Mouse (Mus musculus) right cerebral cortex, postnatal 10 days (tissue): ENCODE measurements at regions not wholly inside any gene's neighbourhood (a gene's known extent, or its start where the extent isn't known, plus 50 kb on each side); places are given as distances from the start of the nearest gene placed in this dataset.
A peak's percentile ranks its signal among the peaks of the same experiment; 100 is the strongest.

Source experiments
- DNase-seq, 2 experiments: peaks; one replicate each; pipeline ENCODE4 v3.0.0; 2021; ENCODE audit warnings: low spot score in 2 of 2

DNA sequence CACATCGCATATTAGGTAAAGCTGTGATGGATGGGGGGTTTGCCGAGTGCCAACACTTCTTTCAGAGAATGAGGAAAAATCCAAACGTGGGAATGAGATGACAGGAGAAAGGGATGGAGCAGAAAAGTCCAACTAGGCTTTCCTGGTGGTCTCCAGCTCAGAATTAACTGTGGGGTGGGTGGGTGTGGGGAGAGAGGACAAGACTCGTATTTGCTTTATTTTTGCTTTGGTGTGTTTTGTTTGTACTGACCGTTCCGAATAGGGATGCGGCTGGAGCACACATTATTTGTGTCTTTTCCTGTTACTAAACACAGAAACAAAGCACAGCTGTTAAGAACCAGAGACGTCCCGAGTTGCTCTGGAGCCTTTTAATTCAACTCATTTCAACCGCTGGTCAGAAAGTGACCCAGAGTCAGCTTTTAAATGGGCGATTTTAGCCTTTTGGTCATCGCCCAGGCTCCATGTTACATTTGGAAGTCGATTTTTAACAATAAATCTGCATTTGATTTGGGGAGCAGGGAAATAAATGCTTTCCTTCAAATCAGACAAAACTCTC lies 136.7 kb downstream of the Gm10295 start:
- no peak for DNase-seq

GRCm38 (mm10) chr7:71193131-71193530 lies 158.2 kb downstream of the Gm10295 start:
- DNase-seq, result peak; percentile 26 to 28

- no peak for DNase-seq
These were observed 161.0 kb downstream of the Gm10295 start for GRCm38 (mm10) chr7:71190161-71190711.

- no peak for DNase-seq
These were observed 161.5 kb downstream of the Gm10295 start for GRCm38 (mm10) chr7:71189757-71190156.

GRCm38 (mm10) chr7:71188119-71188518 lies 163.2 kb downstream of the Gm10295 start:
- DNase-seq, result no peak

DNA sequence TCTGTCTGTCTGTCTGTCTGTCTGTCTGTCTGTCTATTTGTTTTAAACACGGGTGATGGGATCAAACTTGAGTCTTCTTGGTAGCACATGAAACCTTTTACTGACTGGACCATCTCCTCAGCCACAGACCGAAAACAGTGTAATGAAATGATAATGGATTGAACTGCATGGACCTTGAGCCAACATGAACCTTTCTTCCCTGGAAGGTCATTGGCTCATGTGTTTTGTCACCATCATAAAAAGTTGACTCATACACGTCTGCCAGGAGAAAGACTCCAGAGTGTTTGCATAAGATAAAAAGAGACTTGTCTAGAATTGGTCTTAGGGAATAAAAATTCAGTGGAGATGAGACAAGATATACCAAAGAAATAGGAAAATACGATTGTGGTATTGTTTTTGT lies 176.4 kb downstream of the Gm10295 start:
- DNase-seq, result no peak

- DNase-seq, result no peak
These were observed 212.2 kb downstream of the Gm10295 start for GRCm38 (mm10) chr7:71139068-71139467.

DNA sequence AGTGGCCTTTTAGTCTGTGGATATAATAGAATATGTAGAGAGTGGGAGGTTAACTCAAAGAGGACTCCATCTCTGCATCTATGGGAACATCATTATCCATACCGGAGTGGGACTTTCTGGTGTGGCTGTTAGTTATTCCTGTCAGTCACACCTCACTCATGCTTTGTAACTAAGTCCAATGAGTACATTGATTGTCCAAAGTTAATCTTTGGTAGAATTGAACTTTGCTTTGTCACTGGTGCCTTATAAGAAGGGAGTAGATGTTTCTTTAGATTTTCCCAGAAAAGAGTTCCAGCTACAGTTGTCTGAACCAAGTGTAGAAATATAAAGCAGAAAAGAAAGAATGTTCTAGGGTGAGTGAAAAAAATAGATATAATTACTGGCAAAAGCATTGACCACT lies 221.3 kb downstream of the Gm10295 start:
- no peak for DNase-seq

- DNase-seq, result no peak
These were observed 222.4 kb downstream of the Gm10295 start for GRCm38 (mm10) chr7:71128928-71129327.

DNA sequence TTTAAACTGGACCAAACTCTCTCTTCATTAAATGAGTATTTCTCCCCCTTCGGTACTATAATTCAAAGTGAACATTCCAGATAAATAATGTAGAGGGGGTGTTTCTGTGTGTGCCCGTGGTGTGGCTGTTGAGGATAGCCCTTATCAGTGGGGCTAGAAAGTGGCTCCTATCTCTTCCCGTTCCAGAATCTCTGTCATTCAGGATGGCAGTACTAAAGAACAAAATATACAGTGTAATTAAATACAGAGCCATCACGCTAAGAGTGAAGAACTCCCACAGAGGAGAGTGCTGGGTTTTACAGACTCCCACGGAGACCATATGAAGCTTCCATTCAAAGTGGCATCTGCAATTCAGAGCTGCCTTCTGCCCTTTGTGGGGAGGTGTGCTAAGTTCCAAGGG lies 229.8 kb downstream of the Gm10295 start:
- no peak for DNase-seq

GRCm38 (mm10) chr7:71120975-71121374 lies 230.3 kb downstream of the Gm10295 start:
- DNase-seq, result no peak

GRCm38 (mm10) chr7:71119987-71120386 lies 231.3 kb downstream of the Gm10295 start:
- DNase-seq, result no peak

DNA sequence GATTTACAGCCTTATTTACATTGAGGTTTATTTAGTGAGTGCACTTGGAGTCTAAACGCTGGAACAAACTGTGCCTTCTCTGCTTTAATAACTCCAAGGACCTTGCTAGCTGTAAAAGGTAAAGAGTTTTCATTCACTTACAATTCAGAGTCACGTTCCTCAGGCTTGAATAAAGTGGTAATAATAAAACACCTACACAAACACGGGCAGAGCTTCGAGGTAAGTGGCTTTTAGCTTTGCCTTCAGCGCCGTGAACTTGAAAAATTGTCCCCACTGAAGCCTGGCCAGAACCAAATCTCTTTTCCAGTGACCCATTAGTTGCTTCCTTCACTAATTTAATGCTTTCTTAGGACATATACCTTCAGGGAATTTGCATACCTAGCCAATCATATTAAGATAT lies 244.2 kb downstream of the Gm10295 start:
- DNase-seq, result no peak

DNA sequence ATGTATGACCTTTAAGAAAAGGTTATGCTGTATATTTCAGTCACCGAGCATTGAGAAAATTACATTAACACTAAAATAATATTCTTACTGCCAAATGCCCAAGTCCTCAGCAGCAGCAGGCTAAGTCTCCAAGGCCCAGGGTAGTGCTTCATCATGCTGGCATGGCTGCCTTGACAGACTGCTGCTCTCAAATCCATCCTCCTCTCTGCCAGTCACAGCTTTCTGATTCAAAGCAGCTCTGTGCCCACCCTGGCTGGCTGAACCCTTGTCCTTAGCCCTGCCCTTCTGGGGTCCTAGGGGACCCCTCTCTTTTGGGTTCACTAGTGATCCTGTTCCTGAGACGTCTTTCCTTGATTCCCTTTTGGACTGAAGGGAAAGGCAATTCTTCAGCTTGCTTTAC lies 251.0 kb downstream of the Gm10295 start:
- no peak for DNase-seq

DNA sequence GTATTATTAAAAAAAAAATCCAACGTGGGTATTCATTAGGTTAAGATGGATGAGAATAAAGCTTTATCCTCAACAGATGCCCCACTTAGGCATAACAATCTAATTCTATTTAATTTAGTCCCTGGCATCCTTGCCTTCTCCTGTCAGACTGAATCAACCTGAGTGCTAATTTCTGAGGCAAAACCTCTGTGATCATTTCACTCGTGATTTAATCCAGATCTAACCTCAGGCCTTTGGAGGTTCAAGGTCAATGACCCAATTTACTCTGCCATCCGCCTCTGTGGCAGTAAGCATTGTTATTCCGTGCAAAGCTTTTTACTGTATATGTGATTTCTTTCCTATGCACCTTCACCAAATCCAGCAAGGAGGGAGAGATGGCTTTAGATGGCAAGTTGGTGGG lies 253.0 kb downstream of the Gm10295 start:
- no peak for DNase-seq

- DNase-seq, result no peak
These were observed 257.9 kb downstream of the Gm10295 start for GRCm38 (mm10) chr7:71093301-71093939.

DNA sequence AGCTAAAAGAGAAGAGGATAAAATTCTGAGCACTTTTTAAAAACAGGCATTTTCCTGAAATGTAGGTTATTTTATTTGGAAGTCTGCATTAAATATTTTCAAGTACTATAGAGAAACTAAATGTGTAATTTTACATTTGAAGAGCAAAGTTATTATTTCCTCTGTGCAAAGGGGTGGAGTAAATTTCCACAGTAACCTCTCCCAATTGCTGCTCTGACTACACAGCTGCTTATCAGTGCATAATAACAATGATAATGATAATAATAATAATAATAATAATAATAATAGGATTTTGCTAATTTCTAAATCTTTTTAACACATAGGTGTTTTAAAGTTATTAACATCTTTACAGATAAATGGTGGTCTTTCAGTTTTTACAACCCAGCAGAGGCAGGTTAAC lies 258.5 kb downstream of the Gm10295 start:
- DNase-seq, result no peak

- no peak for DNase-seq
These were observed 259.0 kb downstream of the Gm10295 start for GRCm38 (mm10) chr7:71092301-71092700.

GRCm38 (mm10) chr7:71064446-71065391 lies 286.6 kb downstream of the Gm10295 start:
- DNase-seq, result no peak

GRCm38 (mm10) chr7:71050825-71051224 lies 300.5 kb downstream of the Gm10295 start:
- DNase-seq, result no peak

DNA sequence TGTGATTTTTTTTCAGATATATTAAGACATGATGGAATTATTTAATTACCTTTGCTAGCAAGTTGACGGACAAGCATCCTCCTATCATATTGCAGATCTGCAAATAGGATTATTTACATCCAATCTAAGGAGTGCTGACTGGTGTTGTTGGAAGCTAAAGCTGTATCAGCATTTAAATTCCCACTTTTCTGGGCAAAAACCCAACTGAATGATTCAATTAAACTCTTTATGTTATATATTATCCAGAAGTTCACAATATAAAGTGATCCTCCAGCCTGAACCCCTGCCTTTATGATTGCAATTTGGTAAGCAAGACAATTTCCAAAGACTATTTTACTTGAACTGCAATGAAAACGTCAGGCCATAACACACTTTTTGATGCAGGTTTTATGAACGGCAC lies 304.1 kb downstream of the Gm10295 start:
- DNase-seq, result no peak

- no peak for DNase-seq
These were observed 304.7 kb downstream of the Gm10295 start for GRCm38 (mm10) chr7:71046596-71046995.

DNA sequence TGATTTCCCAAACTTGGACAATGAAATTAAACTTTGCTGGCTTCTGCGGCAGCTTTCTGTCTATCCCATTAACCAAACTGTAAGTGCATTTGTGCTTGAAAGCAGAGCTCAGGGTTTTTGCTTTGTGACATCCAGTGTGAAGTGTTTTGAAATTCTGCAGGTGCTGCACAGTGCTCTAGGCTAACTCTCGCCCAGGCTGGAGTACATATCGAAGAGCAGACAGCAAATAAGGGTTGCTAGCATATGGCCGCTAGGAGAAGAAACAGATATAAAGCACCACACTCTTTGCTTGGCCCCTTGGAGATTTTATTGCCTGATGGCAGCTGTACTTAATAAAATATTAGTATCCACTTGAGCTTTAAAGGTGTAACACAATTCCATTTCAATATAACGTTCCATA lies 307.5 kb downstream of the Gm10295 start:
- DNase-seq, result no peak
